Mouse (Mus musculus) limb, embryonic 10.5 days (tissue): ENCODE data around the gene Dnah8. TPM values are rescaled to one million over a fixed set of nuclear protein-coding genes. Genes with fewer than 3 reads are reported as not detected.

Experiments used
- DNase-seq: peaks from one replicate; pipeline ENCODE4 v3.0.0-alpha.2; 2017; ENCODE audit warnings: low spot score
- H3K27ac ChIP-seq: fragments of 300-500 bp; sonication (generic); 2 replicates; pipeline ENCODE4 v1.5.1; 2016; ENCODE audit warnings: mild to moderate bottlenecking
- H3K27me3 ChIP-seq: fragments of 300-500 bp; sonication (generic); 2 replicates; pipeline ENCODE4 v1.6.1; 2016; ENCODE audit warnings: low read depth, mild to moderate bottlenecking; ENCODE audit not compliant: poor library complexity, severe bottlenecking
- H3K36me3 ChIP-seq: fragments of 300-500 bp; sonication (generic); 2 replicates; pipeline ENCODE4 v1.6.1; 2016; ENCODE audit warnings: mild to moderate bottlenecking, moderate library complexity
- H3K4me1 ChIP-seq: fragments of 300-500 bp; sonication (generic); 2 replicates; pipeline ENCODE4 v1.6.1; 2016
- H3K4me3 ChIP-seq: fragments of 300-500 bp; sonication (generic); 2 replicates; pipeline ENCODE4 v1.5.1; 2016; ENCODE audit warnings: mild to moderate bottlenecking, moderate library complexity
- H3K9me3 ChIP-seq: fragments of 300-500 bp; sonication (generic); replicated peaks from 2 replicates; pipeline ENCODE4 v1.6.1; 2016; ENCODE audit warnings: mild to moderate bottlenecking
- WGBS: fragments of 180-500 bp; shearing (Covaris S2); methylation state at CpG from one replicate; pipeline ENCODE4 v1.1.7; 2016; 5-methylcytosine and 5-hydroxymethylcytosine counted together
- polyA plus RNA-seq: library from polyadenylated mRNA; unstranded; fragments of >200 nt; fragmentation: Nextera tagmentation; extraction: Ambion mirVana; gene quantifications from 2 replicates; pipeline ENCODE4 v1.2.1, GENCODE M21; 2016

Dnah8 gene
- polyA plus RNA-seq, 1 experiment from 2014 or later, result 0.51 TPM

- Histone ChIP-seq H3K4me3 (no peak overlapping the region), H3K4me1 (no peaks in the 10 kb centered on the region), H3K9me3 (no peaks in the 10 kb centered on the region), H3K27me3 (no peaks in the 10 kb centered on the region), H3K36me3 (no peaks in the 10 kb centered on the region), H3K27ac (no peak overlapping the region)
- 95% methylated on average over 5 of the region's 5 CpGs for WGBS
- DNase-seq, result no peak
These were observed 16.7 kb downstream of the Dnah8 start for GRCm38 (mm10) chr17:30640896-30641295.

GRCm38 (mm10) chr17:30648770-30649169 lies 24.6 kb downstream of the Dnah8 start:
- Histone ChIP-seq H3K4me3 (no peak overlapping the region), H3K27me3 (no peaks in the 10 kb centered on the region), H3K4me1 (no peaks in the 10 kb centered on the region), H3K9me3 (no peaks in the 10 kb centered on the region), H3K27ac (no peak overlapping the region), H3K36me3 (no peaks in the 10 kb centered on the region)
- DNase-seq, result no peak
- WGBS, result 92% methylated on average over 3 of the region's 3 CpGs

- no peak for DNase-seq
- Histone ChIP-seq H3K9me3 (no peaks in the 10 kb centered on the region), H3K4me3 (no peak overlapping the region), H3K27ac (no peak overlapping the region), H3K27me3 (no peaks in the 10 kb centered on the region), H3K36me3 (no peaks in the 10 kb centered on the region), H3K4me1 (peaks cover 4% of the 10 kb centered on the region; the same call in 1 of the 2 replicates)
- WGBS, result 97% methylated on average over 6 of the region's 6 CpGs
These were observed 28.9 kb downstream of the Dnah8 start for GRCm38 (mm10) chr17:30653010-30653409.

GRCm38 (mm10) chr17:30657530-30658151 lies 33.5 kb downstream of the Dnah8 start:
- Histone ChIP-seq H3K36me3 (no peaks in the 10 kb centered on the region), H3K4me1 (peaks cover 12% of the 10 kb centered on the region), H3K27me3 (no peaks in the 10 kb centered on the region), H3K4me3 (peak overlapping the region; percentile 49), H3K9me3 (no peaks in the 10 kb centered on the region), H3K27ac (peak overlapping the region; percentile 63; the same call in 1 of the 2 replicates)
- 72% methylated on average over 8 of the region's 8 CpGs for WGBS
- no peak for DNase-seq

GRCm38 (mm10) chr17:30658152-30658544 lies 34.0 kb downstream of the Dnah8 start:
- WGBS, result 16% methylated on average over 13 of the region's 13 CpGs

GRCm38 (mm10) chr17:30662131-30662530 lies 38.0 kb downstream of the Dnah8 start:
- DNase-seq, result no peak
- 79% methylated on average over 8 of the region's 8 CpGs for WGBS
- Histone ChIP-seq H3K36me3 (no peaks in the 10 kb centered on the region), H3K9me3 (no peaks in the 10 kb centered on the region), H3K27me3 (no peaks in the 10 kb centered on the region), H3K4me1 (peaks cover 12% of the 10 kb centered on the region), H3K4me3 (no peak overlapping the region), H3K27ac (no peak overlapping the region)

More at GRCm38 (mm10) chr17:30658152-30658544, 34.0 kb downstream of the Dnah8 start:
- H3K9me3 ChIP-seq, result no peaks in the 10 kb centered on the region
- peak overlapping the region; percentile 49 for H3K4me3 ChIP-seq
- peaks cover 12% of the 10 kb centered on the region for H3K4me1 ChIP-seq
- H3K27me3 ChIP-seq, result no peaks in the 10 kb centered on the region
- DNase-seq, result peak; percentile 69
- H3K36me3 ChIP-seq, result no peaks in the 10 kb centered on the region
- peak overlapping the region; percentile 63 for H3K27ac ChIP-seq

GRCm38 (mm10) chr17:30663170-30663569 lies 39.0 kb downstream of the Dnah8 start:
- 92% methylated on average over 8 of the region's 8 CpGs for WGBS
- DNase-seq, result no peak
- Histone ChIP-seq H3K4me1 (peaks cover 7% of the 10 kb centered on the region), H3K27me3 (no peaks in the 10 kb centered on the region), H3K27ac (no peak overlapping the region), H3K9me3 (no peaks in the 10 kb centered on the region), H3K36me3 (no peaks in the 10 kb centered on the region), H3K4me3 (no peak overlapping the region)

- no peaks in the 10 kb centered on the region for H3K9me3 ChIP-seq
- H3K4me1 ChIP-seq, result no peaks in the 10 kb centered on the region; the same call in 1 of the 2 replicates
- no peak for DNase-seq
- 78% methylated on average over 5 of the region's 5 CpGs for WGBS
- no peaks in the 10 kb centered on the region for H3K27me3 ChIP-seq
- no peak overlapping the region for H3K4me3 ChIP-seq
- H3K36me3 ChIP-seq, result no peaks in the 10 kb centered on the region
- no peak overlapping the region for H3K27ac ChIP-seq
These were observed 40.7 kb downstream of the Dnah8 start for GRCm38 (mm10) chr17:30664856-30665255.

GRCm38 (mm10) chr17:30672556-30672955 lies 48.4 kb downstream of the Dnah8 start:
- WGBS, result 88% methylated on average over 4 of the region's 4 CpGs
- no peaks in the 10 kb centered on the region for H3K9me3 ChIP-seq
- H3K4me3 ChIP-seq, result no peak overlapping the region
- DNase-seq, result no peak
- H3K4me1 ChIP-seq, result no peaks in the 10 kb centered on the region
- H3K36me3 ChIP-seq, result no peaks in the 10 kb centered on the region
- no peak overlapping the region for H3K27ac ChIP-seq
- H3K27me3 ChIP-seq, result no peaks in the 10 kb centered on the region

- Histone ChIP-seq H3K4me3 (no peak overlapping the region), H3K27ac (no peak overlapping the region), H3K9me3 (no peaks in the 10 kb centered on the region), H3K4me1 (no peaks in the 10 kb centered on the region), H3K27me3 (no peaks in the 10 kb centered on the region), H3K36me3 (no peaks in the 10 kb centered on the region)
- WGBS, result 90% methylated on average over 6 of the region's 6 CpGs
- no peak for DNase-seq
These were observed 48.9 kb downstream of the Dnah8 start for GRCm38 (mm10) chr17:30673023-30673422.

GRCm38 (mm10) chr17:30675021-30675740 lies 51.0 kb downstream of the Dnah8 start:
- no peak overlapping the region for H3K27ac ChIP-seq
- no peaks in the 10 kb centered on the region for H3K36me3 ChIP-seq
- H3K4me1 ChIP-seq, result no peaks in the 10 kb centered on the region
- H3K4me3 ChIP-seq, result no peak overlapping the region
- H3K9me3 ChIP-seq, result no peaks in the 10 kb centered on the region
- no peak for DNase-seq
- no peaks in the 10 kb centered on the region for H3K27me3 ChIP-seq
- 92% methylated on average over 9 of the region's 9 CpGs for WGBS

GRCm38 (mm10) chr17:30678523-30678922 lies 54.4 kb downstream of the Dnah8 start:
- H3K4me1 ChIP-seq, result no peaks in the 10 kb centered on the region
- H3K27ac ChIP-seq, result no peak overlapping the region
- 95% methylated on average over 10 of the region's 10 CpGs for WGBS
- H3K4me3 ChIP-seq, result no peak overlapping the region
- DNase-seq, result no peak
- H3K9me3 ChIP-seq, result no peaks in the 10 kb centered on the region
- H3K27me3 ChIP-seq, result no peaks in the 10 kb centered on the region
- no peaks in the 10 kb centered on the region for H3K36me3 ChIP-seq

GRCm38 (mm10) chr17:30679612-30680011 lies 55.5 kb downstream of the Dnah8 start:
- Histone ChIP-seq H3K27me3 (no peaks in the 10 kb centered on the region), H3K36me3 (no peaks in the 10 kb centered on the region), H3K9me3 (no peaks in the 10 kb centered on the region), H3K27ac (no peak overlapping the region), H3K4me1 (no peaks in the 10 kb centered on the region), H3K4me3 (no peak overlapping the region)
- 95% methylated on average over 4 of the region's 4 CpGs for whole genome bisulfite sequencing
- no peak for DNase-seq
